Mouse (Mus musculus): Measurements from ENCODE around the gene Gpc5.
"Not testable (repeated sequence)": the region's sequence is repeated elsewhere in the genome, so short reads cannot be mapped to it uniquely, and the experiment has no call there.

The Gpc5 gene

DNA sequence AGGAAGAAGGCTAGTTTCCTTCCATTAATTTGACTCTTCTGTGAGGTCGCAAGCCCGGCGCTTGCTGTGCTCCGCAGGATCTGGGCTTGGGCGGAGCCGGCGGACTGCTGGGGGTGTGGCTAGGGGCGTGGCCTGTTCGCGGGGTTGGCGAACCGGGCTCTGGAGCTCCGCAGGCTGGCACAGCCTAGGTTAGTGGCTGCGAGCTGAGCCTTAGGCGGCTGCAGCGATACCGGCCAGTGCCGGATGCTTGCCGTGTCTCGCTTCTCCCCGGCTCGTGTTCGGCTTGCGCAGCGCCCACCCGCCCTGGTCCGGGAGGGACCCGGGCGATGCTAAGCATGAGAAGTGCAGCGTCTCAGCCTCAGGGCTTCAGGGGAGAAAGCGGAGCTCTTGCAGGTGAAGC is at the start of gene Gpc5:
TSS of gene Gpc5 (plus strand) at position 135 of the 400 bp plus-strand sequence.
- in situ Hi-C loops (cut with MboI), result no loop called here

DNA sequence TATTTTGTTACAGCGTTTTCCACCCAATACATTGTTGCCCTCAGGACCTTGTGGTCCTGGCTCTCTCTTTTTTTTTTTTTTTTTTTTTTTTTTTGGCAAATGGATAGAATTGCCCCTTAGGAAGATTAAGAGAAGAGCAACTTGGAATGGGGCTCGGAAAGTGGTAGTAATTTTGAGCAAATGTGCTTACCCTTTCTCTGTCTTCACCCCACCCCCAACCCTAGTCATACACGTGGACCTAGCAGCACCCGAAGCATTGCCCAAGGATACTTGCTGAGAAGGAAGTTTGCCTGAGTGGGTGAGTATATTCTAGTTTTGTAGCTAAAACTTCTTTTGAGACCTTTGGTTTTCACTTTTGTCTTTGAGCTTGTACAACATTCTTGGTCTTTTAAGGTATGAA is 49.4 kb upstream of the Gpc5 start:
- in situ Hi-C loops (cut with MboI), result no loop called here

DNA sequence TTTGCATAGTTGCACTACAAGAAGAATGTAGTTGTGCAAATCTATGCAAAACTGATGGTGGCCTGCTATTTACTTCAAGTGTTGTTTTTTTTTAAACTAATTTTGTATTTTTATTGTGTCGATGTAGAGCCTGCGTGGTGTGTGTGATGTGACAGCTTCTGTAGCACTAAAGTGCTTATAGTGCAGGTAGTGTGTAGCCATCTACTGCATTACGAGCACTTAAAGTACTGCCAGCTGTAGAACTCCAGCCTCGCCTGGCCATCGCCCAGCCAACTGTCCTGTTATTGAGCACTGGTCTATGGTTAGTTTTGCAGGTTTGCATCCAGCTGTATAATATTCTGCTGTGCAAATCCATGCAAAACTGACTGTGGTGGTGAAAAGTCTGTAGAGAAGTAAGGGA is 48.0 kb upstream of the Gpc5 start:
- in situ Hi-C loops (cut with MboI), result no loop called here

DNA sequence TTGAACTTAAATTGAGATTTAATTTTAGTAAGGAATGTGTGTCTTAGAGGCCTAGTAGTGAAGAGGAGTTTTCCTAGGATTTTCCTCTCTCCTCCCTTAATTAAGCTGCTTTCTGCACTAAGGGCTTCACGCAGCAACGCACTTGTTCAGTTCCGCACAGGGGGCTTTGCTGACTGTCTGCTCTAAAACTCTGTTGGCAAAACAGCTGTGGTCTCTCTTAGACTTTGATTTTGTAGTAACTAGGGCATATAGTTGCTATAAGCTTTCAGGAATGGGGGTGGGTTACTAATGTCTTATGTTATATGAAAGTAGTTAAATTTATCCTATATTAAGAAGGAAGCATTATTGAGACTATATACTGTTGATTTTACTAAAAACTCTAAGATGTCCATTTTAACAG is 46.3 kb upstream of the Gpc5 start:
- in situ Hi-C loops (cut with MboI), result no loop called here

DNA sequence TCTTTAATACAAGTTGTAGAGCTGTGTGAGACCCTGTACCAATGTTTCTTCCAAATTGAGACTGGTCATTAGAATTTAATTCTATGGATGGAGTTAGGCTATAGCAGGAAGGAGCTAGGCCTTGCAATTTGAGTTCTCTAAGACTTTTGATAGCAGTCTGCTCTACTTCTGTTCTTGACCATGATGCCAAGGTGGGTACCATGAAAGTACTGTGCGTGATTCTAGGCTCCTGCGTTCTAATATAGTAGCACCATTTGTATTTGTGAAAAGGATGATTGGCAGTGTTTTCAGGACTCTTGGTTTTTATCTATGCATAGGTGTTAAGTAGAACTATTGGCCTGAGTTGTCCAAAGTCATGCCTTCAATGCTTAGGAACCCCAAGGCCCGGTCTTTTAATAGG is 44.7 kb upstream of the Gpc5 start:
- in situ Hi-C loops (cut with MboI), result no loop called here

DNA sequence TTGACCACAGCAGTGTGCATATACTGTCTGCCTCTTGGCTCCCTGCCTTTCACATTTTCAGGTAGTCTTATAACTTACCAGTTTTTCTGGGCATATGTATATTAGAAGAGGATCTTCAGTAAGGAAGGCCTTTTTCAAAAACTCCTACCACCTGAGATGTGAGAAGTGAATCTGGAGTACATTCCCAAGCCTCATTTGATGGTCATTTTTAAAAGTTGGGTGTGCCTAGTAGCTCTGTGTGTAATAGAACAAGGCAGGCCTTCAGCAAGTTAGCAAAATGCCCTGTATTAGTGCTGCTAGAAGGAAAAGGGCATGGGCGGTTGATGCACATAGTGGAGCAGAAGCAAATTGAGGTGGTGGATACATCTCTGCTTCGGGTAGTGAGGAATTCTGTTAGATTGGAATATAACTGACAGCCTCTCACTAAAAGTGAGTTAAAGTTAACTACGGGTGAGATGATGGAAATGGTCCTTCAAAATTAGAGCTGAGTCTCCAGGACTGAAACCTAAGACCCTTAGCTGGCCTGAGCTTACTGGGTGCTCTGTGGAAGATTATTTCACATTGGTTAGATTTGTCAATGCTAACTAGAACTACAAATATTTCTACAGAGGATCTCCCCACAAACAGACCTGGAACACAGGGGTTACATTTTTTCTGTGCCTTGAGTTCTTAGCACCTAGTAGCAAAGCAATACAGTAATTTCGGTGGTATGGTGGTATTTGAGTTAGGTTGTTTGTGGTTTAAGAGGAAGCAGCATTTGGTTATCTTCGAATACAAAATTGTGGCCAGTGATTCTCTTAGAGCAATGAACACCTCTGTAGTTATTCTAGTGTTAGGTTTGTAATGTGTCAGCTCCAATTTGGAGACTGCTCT is 43.8 kb upstream of the Gpc5 start:
- in situ Hi-C loops (cut with MboI), result no loop called here

DNA sequence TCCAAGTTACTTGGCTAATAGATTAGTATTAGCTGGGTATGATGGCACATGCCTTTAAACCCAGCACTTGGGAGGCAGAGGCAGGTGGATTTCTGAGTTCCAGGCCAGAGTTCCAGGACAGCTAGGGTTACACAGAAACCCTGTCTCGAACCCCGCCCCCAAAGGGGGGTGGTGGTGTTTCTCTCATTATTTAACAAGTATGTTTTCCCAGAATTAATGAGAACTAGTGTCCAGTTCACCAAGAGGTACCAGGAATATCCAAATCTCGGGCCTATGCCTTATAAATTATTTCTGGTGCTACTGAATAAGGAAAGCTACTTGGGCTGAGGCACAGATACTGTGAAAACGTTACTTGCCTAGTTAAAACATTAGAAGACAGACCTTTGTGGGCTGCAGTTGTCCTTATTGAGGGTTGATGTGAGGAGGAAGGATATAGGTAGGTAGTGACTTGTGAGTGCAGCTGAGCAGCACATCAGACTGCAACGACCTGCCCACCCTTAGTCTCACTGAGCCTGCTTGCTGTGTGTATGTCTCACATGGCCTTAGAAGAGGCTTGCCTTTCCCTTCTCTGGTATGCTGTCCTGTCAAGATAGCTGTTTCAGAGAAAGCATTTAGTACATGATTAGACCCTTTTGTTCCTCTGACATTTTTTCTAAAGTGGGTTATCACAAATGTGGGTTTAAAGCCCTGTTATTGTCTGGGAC is 43.0 kb upstream of the Gpc5 start:
- in situ Hi-C loops (cut with MboI), result no loop called here

DNA sequence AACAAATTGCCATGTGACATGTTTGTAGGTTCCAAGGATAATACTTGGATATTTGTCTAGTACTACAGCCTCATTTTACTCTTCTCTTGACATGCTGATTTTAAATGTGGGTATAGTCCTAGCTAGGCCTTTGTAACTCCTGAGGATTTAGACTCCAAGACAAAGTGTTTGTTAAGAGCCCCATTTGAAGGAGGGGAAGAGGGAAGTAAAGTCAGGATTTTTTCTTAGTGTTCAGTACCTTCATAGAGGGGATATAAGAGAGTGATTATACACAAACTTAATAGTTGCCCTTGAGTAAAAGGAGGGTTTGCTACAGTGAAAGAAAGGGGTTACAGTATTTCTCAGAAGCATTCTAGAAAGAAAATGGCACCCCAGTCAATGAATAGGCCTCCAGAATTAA is 42.2 kb upstream of the Gpc5 start:
- in situ Hi-C loops (cut with MboI), result no loop called here

DNA sequence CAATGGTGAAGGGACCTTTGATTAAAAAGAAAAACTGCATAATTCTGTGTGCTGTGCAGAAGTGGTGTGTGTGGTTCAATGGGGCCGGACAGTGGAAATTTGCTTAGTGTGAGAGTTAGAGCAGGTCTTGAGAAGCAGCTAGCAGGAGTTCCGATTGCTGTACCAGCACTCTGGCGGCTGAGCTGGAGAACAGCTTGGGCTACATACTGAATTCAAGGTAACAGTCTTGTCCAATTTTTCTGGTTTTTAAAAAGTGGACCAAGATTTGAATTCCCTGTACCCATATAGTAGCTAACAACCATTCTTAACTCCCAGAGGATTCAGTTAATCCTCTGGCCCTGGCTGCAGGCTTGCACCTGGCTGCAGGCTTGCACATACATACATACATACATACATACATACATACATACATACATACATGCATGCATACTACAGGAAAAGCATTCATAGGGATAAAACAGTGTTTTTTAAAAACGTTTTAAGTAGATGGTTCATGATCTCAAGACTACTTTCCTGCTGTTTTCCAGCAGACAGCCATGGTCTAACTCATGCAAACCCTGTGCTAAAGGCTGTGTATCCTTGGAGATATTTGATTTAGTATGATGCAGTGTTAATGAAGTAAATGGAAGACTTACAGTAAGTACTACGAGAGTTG is 40.8 kb upstream of the Gpc5 start:
- in situ Hi-C loops (cut with MboI), result no loop called here

DNA sequence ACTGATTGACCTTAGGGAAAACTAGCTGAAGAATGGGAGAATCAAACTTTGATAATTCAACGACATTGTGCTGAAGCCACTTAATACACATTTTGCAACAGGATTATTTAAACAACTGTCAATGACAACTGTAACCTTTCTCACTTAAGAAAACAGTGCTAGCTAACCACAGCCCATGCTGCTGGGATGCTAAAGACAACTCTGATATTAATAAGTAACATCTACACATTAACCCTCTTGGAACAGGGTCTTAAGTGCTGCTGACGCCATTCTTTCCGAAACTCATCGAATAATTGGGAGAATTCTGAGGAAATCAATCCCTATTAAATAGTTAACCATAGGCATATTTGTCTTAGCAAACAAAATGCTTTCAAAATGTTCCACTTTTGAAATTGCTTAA is 39.6 kb upstream of the Gpc5 start:
- in situ Hi-C loops (cut with MboI), result no loop called here

DNA sequence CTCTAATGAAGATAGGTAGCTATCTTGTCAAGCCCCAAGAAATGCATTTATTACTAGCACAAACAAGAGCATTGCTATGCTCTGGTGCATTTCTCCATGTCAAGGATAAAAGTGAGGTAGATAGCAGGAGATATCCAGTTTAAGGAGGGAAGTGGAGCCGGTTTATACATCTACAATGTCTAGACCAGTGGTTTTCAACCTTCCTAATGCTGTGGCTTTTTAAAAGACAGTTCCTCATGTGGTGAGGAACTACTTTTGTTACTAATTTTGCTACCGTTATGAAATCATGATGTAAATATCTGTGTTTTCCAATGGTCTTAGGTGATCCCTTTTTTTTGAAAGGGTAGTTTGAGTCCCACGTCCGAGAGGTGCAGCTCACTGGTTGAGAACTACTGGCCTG is 37.8 kb upstream of the Gpc5 start:
- in situ Hi-C loops (cut with MboI), result no loop called here

DNA sequence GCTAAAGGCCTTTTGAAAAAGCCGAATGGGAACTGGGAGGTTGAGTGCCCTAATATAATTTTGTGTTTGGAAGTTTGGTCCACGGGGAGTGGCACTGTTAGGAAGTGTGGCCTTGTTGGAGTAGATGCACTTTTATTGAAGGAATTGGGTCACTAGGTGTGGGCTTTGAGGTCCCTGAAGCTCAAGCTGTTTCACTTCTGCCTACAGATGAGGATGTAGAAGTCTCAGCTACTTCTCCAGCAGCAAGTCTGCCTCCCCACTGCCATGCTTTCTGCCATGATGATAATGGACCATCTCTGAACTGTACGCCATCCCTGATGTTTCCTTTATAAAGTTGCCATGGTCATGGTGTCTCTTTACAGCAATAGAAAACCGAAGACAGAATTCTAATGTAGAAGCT is 34.5 kb upstream of the Gpc5 start:
- in situ Hi-C loops (cut with MboI), result no loop called here

DNA sequence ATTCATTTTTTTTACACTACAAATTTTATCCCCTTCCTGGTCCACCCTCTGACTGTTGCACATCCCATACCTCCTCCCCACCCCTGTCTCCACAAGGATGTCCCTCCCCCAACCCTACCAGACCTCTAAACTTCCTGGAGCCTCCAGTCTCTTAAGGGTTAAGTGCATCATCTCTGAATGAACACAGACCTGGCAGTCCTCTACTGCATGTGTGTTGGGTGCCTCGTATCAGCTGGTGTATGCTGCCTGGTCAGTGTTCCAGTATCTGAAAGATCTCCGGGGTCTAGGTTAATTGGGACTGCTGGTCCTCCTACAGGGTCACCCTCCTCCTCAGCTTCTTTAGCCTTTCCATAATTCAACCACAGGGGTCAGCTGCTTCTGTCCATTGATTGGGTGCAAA is 25.9 kb upstream of the Gpc5 start:
- in situ Hi-C loops (cut with MboI), result not testable (repeated sequence)

DNA sequence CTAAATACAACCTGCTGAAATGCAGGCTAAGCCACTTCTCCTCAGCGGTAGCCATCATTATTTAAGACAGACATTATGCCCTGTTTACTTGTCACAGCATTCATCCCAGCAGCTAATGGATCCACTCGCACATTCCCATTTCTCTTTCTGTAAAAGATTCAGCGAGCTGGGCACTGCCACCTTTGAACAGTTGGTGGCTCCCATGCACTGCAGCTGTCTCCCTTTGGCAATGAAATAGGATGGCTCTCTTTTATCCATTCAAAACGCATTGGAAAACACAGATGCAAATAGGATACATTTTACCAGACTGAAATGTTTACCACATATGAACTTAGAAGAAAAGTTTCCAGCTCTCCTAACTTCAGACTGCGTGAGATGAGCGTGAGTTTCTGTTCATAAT is 21.5 kb upstream of the Gpc5 start:
- in situ Hi-C loops (cut with MboI), result no loop called here

DNA sequence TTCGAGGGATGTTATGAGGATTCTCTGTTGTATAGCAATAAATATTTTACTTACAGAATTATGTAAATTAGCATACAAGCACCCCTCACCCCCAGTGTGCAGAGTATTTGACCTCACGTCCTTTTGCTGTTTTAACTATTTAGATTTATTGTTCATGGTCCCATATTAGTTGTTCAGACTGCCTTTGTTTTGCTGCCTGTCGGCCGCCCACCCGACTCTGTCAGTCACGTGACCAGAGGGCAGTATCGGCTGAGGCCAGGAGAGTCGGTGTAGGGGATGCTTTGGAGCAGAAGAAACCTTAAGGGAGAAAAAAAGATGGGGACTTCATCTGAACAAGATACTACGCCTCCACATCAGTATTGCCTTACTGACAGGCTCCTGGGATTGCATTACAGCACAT is 14.7 kb upstream of the Gpc5 start:
- in situ Hi-C loops (cut with MboI), result no loop called here

DNA sequence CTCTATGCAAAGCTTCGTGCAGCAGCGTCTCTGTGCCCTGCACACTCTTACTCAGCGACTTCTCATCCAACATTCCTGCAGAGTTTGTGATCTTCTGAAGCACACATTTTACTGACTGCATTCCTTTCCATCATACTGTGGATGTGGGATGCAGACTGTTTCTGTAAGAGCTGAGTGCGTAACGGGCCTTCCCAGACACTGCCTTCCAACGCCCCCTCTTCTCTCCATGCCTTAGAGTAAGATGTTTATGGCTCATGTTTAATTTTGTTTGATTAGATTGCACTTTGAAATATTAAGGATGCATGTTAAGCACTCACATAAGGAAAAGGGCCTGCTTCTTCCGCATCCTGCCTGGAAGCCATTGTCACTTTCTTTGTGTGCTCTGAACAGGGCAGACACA is 14.0 kb upstream of the Gpc5 start:
- in situ Hi-C loops (cut with MboI), result no loop called here

DNA sequence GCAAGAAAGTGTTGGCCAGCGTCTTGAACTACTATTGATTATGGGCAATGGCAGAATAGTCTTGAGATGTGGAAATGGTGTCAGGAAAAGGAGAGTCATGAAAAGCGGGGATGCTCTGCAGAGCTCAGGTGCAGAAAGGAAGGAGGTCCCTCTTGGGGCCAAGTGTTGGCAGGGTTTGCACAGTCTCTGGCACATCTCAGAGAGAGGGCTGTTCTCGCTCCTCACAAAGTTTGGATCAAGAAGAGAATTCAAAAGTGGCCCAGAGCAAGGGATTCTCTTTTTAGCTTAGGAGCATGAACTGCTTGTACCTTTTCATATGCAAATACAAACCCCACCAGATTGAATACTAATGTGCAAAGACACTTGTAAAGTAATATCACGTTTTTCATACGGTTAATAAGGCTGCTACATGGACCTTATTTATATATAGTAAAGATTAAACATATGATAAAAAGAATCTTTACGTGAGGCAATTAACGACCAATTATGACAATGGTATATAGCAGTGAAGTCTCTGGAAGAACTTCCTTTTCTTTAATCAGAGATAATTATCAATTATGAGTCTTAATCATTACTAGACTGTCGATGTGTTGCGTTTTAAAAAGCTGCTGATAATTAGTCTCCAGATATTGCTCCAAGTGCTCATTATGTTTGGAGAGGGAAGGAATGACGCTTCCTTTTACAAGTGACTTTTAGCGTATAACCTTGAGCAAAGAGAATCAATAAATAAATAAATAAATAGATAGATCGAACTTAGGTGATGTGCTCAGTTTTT is 10.1 kb upstream of the Gpc5 start:
- in situ Hi-C loops (cut with MboI), result no loop called here

DNA sequence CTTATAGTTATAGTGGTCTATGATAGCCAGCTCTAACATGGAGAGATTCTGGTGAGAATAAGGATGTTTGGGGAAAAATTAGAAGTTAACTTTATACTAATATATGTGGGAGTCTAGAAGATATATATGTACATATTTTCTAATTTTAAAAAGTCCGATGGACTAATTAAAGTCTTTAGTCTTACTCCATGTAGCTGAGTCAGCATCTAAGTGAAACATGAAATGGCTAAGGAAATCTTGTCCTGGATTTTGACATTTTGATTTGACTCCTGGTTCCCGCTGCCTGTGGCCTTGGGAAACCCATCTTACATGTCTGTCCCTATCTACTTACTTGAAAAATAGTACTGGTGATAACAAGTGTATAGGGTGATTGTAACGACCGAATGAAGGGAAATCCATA is 1.5 kb upstream of the Gpc5 start:
- in situ Hi-C loops (cut with MboI), result no loop called here

DNA sequence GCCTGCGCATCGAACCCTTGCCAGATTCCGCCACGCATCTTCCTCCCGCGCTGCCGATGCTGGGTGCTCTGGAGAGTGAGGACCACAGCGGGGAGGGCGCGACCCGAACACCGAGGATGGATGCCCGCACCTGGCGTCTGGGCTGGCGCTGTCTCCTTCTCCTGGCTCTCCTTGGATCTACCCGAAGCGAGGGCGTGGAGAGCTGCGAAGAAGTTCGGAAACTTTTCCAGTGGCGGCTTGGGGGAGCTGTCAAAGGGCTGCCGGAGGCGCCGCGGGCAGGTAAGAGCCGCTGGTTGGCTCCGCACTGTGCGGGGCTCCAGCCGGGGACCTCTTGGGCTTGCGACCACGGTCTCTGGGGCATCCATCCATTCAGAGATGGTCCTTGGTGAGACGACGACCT is 495 bp downstream of the Gpc5 start:
- in situ Hi-C loops (cut with MboI), result no loop called here

DNA sequence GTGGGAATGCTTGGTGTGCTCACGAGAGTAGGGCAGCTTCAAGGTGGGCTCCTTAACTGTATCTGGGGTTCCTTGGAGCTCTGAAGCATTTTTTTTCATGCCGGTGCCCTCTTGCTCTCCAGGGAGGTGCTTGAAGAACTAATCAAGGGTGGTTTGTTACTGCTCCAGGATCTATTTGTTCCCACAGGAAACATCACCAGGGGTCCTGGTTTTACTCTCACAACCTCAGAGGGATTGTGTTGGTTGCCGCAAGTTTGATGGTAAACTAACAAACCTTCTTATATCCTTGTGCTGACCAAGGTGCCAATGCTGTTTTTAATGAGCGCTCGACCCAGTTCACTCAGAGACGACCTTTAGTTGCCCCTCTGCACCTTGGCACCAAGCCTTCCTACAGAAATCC is 937 bp downstream of the Gpc5 start:
- in situ Hi-C loops (cut with MboI), result no loop called here

DNA sequence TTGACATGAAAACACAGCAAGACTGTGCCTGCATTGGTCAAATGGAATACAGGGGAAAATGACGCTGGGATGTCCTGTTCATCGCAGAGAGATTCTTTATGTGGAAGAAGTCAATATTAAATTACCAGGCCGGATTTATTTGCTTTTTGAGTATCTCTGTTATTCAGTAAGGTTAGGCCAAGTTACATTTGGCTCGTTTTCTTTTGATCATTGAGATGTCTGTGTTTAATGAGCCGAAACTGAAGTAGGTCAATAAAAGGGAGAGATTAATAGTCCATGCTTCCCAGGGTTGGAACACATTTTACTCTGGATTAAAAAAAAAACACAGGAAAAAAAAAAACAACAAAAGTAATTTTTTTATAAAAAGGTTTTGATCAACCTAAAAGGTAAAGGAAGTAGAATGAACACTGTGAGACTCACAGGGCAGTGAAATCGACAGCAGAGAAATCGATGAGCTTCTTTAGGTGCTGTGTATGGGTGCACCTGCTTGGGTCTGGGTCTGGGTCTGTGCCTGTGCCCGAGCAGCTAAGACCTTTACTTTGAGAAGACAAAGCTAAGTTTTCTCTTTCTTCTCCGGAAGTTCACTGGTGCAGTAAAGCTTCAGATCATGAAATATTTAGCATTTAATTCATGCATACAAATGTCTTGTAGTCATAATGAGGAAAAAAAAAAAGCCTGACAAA is 8.7 kb downstream of the Gpc5 start:
- in situ Hi-C loops (cut with MboI), result no loop called here

DNA sequence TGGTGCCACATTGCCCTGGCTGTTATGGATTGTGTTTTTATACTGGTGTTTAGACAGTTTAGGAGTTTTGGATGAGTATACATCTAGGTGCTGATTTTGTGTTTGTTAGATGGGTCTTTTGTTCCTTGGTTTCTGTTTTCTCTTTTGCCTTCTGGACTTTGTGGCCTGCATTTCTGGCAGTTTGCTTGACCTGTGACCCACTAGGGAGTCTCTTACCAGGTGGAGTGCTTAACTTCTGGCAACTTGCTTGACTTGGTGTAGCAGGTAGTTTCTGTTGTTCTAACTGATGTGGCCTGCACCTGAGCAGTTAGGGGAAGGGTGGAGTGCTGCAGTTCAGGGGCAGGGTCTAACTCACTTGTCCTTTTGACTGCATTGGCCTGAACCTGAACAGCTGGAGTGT is 14.3 kb downstream of the Gpc5 start:
- in situ Hi-C loops (cut with MboI), result no loop called here

All from mature B cell (primary cell).